16 mouse cellular contexts compared by ENCODE assay signal in the genomic region with DNA sequence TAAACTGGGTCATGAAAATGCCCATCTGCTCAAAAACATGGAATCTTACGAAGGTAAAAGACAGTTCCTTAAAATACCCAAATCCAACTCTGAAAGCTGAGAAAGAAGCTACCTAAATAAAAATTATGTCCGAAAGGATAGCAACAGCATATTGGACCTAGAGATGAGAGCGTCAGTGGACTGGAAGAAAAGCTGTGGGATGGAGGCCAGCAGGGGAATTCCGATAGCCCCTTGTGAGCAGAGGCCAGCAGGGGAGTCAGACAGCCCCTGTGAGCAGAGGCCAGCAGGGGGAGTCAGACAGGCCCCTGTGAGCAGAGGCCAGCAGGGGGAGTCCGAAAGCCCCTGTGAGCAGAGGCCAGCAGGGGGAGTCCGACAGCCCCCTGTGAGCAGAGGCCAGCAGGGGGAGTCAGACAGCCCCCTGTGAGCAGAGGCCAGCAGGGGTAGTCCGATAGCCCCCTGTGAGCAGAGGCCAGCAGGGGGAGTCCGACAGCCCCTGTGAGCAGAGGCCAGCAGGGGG. TPM values are rescaled to one million over a fixed set of nuclear protein-coding genes. Genes with fewer than 3 reads are reported as not detected.
A peak's percentile ranks its signal among the peaks of the same experiment; 100 is the strongest.
DNase-seq lines count a peak whose midpoint lies in the region; ATAC-seq and TF ChIP-seq lines count a peak whose summit lies in the region.
"Had no signal": no experiment of that assay in that cellular context is flagged by ENCODE, and none has a peak within 500 bp of the region (broad histone marks: within the 10 kb centered on the region; RNA-seq: fewer than 3 reads in every experiment).

No protein-coding gene starts in this region.

- H3K27me3 ChIP-seq in kidney, postnatal 0 days (ENCODE audit: insufficient read depth, low read length) = no peaks in the 10 kb centered on the region
- no peaks in the 10 kb centered on the region for H3K27me3 ChIP-seq in Patski
- no peaks in the 10 kb centered on the region for H3K27me3 ChIP-seq in forebrain, embryonic 13.5 days
- H3K27me3 ChIP-seq: CH12.LX; limb, embryonic 12.5 days; midbrain, embryonic 13.5 days had no signal

- CTCF ChIA-PET in Patski (lab: Charles Lee) = interaction anchor here (0.6 to 2.2 kb wide), 5 partner anchors 18 to 417 kb away, joined by 3 to 5 read pairs (median 4); no protein-coding TSS in a partner anchor

- no peaks in the 10 kb centered on the region for H3K9me3 ChIP-seq in kidney, postnatal 0 days (replicated peaks; ENCODE audit: low read length)
- no peaks in the 10 kb centered on the region for H3K9me3 ChIP-seq in forebrain, embryonic 13.5 days (replicated peaks)
- H3K9me3 ChIP-seq: limb, embryonic 12.5 days; midbrain, embryonic 13.5 days had no signal

- H3K4me2 ChIP-seq in kidney, postnatal 0 days (ENCODE audit: low read length) = no peak overlapping the region
- H3K4me2 ChIP-seq in forebrain, embryonic 13.5 days = no peak overlapping the region
- H3K4me2 ChIP-seq: limb, embryonic 12.5 days; midbrain, embryonic 13.5 days had no signal

- no peaks in the 10 kb centered on the region for H3K4me1 ChIP-seq in kidney, postnatal 0 days (replicated peaks; ENCODE audit: insufficient read depth, low read length)
- no peaks in the 10 kb centered on the region for H3K4me1 ChIP-seq in forebrain, embryonic 13.5 days
- H3K4me1 ChIP-seq: limb, embryonic 12.5 days; midbrain, embryonic 13.5 days had no signal

- POLR2A ChIA-PET in Patski (lab: Charles Lee) = no interaction called here

- no peak overlapping the region for H3K9ac ChIP-seq in kidney, postnatal 0 days (ENCODE audit: low read depth, low read length)
- H3K9ac ChIP-seq in forebrain, embryonic 13.5 days = no peak overlapping the region
- H3K9ac ChIP-seq: limb, embryonic 12.5 days; midbrain, embryonic 13.5 days had no signal

- H3K36me3 ChIP-seq in kidney, postnatal 0 days (ENCODE audit: insufficient read depth, low read length) = peaks cover 11% of the 10 kb centered on the region; the same call in 1 of the 2 replicates
- H3K36me3 ChIP-seq in forebrain, embryonic 13.5 days (ENCODE audit: poor library complexity, severe bottlenecking) = peaks cover 67% of the 10 kb centered on the region

- TF ChIP-seq CTCF in kidney, postnatal 0 days (IDR thresholded peaks at IDR 0.05; ENCODE audit: low read depth) = peak; percentile 55
- TF ChIP-seq CTCF in Patski (IDR thresholded peaks at IDR 0.05) = peak; percentile 36

- H3K27ac ChIP-seq in kidney, postnatal 0 days = no peak overlapping the region
- no peak overlapping the region for H3K27ac ChIP-seq in forebrain, embryonic 13.5 days
- H3K27ac ChIP-seq: heart, adult 2 months; limb, embryonic 12.5 days; midbrain, embryonic 13.5 days had no signal

- WGBS in kidney, postnatal 0 days = 90% methylated on average over 8 of the region's 8 CpGs
- 96% methylated on average over 8 of the region's 8 CpGs for WGBS in forebrain, embryonic 13.5 days

- DNase-seq in kidney, postnatal 0 days (ENCODE audit: low spot score) = no peak
- no peak for DNase-seq in kidney, postnatal 25 days
- DNase-seq in 3T3-L1 (ENCODE audit: low read depth, low spot score) = peak; percentile 54
- no peak for DNase-seq in Patski (ENCODE audit: low read depth, low spot score)
- peak; percentile 30 for DNase-seq in naive thymus-derived CD4-positive, alpha-beta T cell, adult 2 months (ENCODE audit: low read depth)
- DNase-seq: adrenal gland, postnatal 25 days; cerebellum, postnatal 14 days; heart, adult 2 months; heart, postnatal 10 days; layer of hippocampus, postnatal 36 days had no signal

- ATAC-seq in kidney, postnatal 0 days (replicated peaks; ENCODE audit: low FRiP score, low read depth) = no peak
- ATAC-seq in Patski = no peak
- no peak for ATAC-seq in megakaryocyte progenitor cell, adult 5-6 weeks (replicated peaks; ENCODE audit: poor library complexity)
- no peak for ATAC-seq in forebrain, embryonic 13.5 days
- ATAC-seq: inflammation-experienced regulatory T-cells, adult 6 months; midbrain, embryonic 13.5 days had no signal

- in situ Hi-C loops in Patski (cut with MboI; ENCODE audit: low pct_unique_long_range_greater_than_20kb) = no loop called here

- H3K4me3 ChIP-seq in kidney, postnatal 0 days (replicated peaks; ENCODE audit: low read depth, low read length) = no peak overlapping the region
- H3K4me3 ChIP-seq in forebrain, embryonic 13.5 days = no peak overlapping the region
- H3K4me3 ChIP-seq: heart, adult 2 months; limb, embryonic 12.5 days; midbrain, embryonic 13.5 days had no signal

RNA-seq across cellular contexts. Expression of a gene that starts 13.8 kb away (rescaled TPM):
- 25.9 and 31.9 TPM in 2 replicates for polyA plus RNA-seq in kidney, postnatal 0 days (2015; fragmentation: Nextera tagmentation; extraction: Ambion mirVana)
- 39.7 TPM for polyA plus RNA-seq in Patski (2021)
- total RNA-seq in megakaryocyte progenitor cell, adult 5-6 weeks (2015) = 69.4 and 84.3 TPM in 2 replicates
- 148 and 151 TPM in 2 replicates for total RNA-seq in megakaryocyte progenitor cell, adult 5-6 weeks (2017)
- 64.6 and 66.7 TPM in 2 replicates for polyA plus RNA-seq in forebrain, embryonic 13.5 days (2015; fragmentation: Nextera tagmentation; extraction: Ambion mirVana)

Comparison
In these comparisons a context has a peak if more than half of its experiments do, and no peak if none do; other contexts are left out.
1. DNase-seq: peak in 3T3-L1 (single experiment) and naive thymus-derived CD4-positive, alpha-beta T cell, adult 2 months (single experiment); none in kidney, postnatal 0 days (single experiment), kidney, postnatal 25 days (0 of 2) and Patski (single experiment).